19 mouse cellular contexts compared by ENCODE assay signal in the genomic region with DNA sequence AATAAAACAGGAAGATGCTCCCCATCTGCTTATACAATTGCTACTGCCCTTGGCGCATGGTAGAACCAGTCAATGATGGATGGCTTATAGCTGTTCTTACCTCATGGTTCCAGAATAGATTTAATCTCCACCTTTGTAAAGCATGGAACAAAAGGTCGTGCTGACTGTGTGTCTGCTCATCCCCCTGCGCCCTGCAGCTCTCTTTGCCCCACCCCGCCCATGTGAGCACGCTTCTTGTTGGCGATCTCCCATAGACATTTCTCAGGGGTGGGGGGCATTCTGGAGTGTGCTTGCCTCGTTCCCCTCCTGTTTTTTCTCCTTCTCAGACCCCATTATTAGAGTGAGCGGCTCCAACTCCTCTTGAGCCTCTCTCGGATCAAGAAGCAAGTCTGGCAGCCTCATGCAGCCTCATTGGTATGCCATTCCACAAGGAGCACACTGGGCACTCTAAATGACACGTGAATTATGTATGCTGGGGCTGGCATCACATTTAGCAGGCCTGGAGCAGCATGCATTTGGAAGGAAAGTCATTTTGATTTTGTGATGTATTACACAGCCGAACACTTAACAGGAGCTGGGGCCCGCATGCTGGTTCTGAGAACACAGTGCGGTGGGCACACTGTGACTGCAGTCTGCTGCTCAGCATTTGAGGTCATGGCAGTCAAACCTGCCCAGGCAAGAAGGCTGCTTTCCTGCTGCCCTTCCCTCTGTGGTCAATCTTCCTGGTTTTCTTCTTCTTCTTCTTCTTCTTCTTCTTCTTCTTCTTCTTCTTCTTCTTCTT.
DNase-seq lines count a peak whose midpoint lies in the region; ATAC-seq and TF ChIP-seq lines count a peak whose summit lies in the region.
"Had no signal": no experiment of that assay in that cellular context is flagged by ENCODE, and none has a peak within 500 bp of the region (broad histone marks: within the 10 kb centered on the region; RNA-seq: fewer than 3 reads in every experiment).

No protein-coding gene starts in this region.

- H3K4me1 ChIP-seq in forebrain, embryonic 14.5 days (ENCODE audit: control insufficient read depth, insufficient read depth, low read length), result no peaks in the 10 kb centered on the region
- H3K4me1 ChIP-seq in forebrain, embryonic 11.5 days (replicated peaks; ENCODE audit: control insufficient read depth, insufficient read depth, low read length), result no peaks in the 10 kb centered on the region
- H3K4me1 ChIP-seq in midbrain, postnatal 0 days (ENCODE audit: insufficient read depth, low read length), result no peaks in the 10 kb centered on the region
- no peaks in the 10 kb centered on the region for H3K4me1 ChIP-seq in liver, embryonic 11.5 days (replicated peaks; ENCODE audit: control insufficient read depth, insufficient read depth, low read length)
- H3K4me1 ChIP-seq: heart, embryonic 13.5 days; liver, embryonic 13.5 days; lung, embryonic 15.5 days had no signal

- H3K9me3 ChIP-seq in forebrain, embryonic 14.5 days (replicated peaks; ENCODE audit: control insufficient read depth, low read length), result no peaks in the 10 kb centered on the region
- H3K9me3 ChIP-seq in forebrain, embryonic 11.5 days (ENCODE audit: control insufficient read depth, low read length), result no peaks in the 10 kb centered on the region
- H3K9me3 ChIP-seq in midbrain, postnatal 0 days (ENCODE audit: low read length), result no peaks in the 10 kb centered on the region
- H3K9me3 ChIP-seq in liver, embryonic 11.5 days (ENCODE audit: control insufficient read depth, low read length), result no peaks in the 10 kb centered on the region
- H3K9me3 ChIP-seq: heart, embryonic 13.5 days; lung, embryonic 15.5 days had no signal

- TF ChIP-seq CTCF in brain, embryonic 14.5 days (IDR thresholded peaks at IDR 0.05; ENCODE audit: borderline replicate concordance, extremely low read depth, insufficient read depth, insufficient read length), result no peak
- no peak for TF ChIP-seq CTCF in midbrain, postnatal 0 days (IDR thresholded peaks at IDR 0.05)

- no peak overlapping the region for H3K27ac ChIP-seq in forebrain, embryonic 14.5 days (ENCODE audit: low read depth, low read length)
- H3K27ac ChIP-seq in forebrain, embryonic 11.5 days (ENCODE audit: low read depth, low read length), result no peak overlapping the region
- H3K27ac ChIP-seq in midbrain, postnatal 0 days (ENCODE audit: low read depth, low read length), result no peak overlapping the region
- H3K27ac ChIP-seq in liver, embryonic 11.5 days (ENCODE audit: low read depth, low read length), result no peak overlapping the region
- H3K27ac ChIP-seq: heart, embryonic 13.5 days; kidney, postnatal 0 days; layer of hippocampus, adult 2 months; left cerebral cortex, adult 2 months; liver, embryonic 13.5 days; lung, embryonic 15.5 days had no signal

- peak; percentile 28 for DNase-seq in forebrain, embryonic 14.5 days (ENCODE audit: low spot score)
- DNase-seq in forebrain, embryonic 11.5 days (ENCODE audit: low spot score), result no peak
- DNase-seq in left cerebral cortex, postnatal 4 days, result peak; percentile 36
- no peak for DNase-seq in left cerebral cortex, adult 18-20 months (ENCODE audit: low spot score in 2 of 2)
- peak; percentile 68 for DNase-seq in brain, embryonic 14.5 days (ENCODE audit: low read depth)
- DNase-seq in midbrain, postnatal 0 days (ENCODE audit: low spot score), result peak; percentile 73
- DNase-seq in liver, embryonic 11.5 days (ENCODE audit: low spot score), result no peak
- DNase-seq: adrenal gland, postnatal 10 days; cerebellum, adult 9-10 months; gastrocnemius, postnatal 14 days; heart, postnatal 36 days; kidney, adult 11 months; liver, embryonic 13.5 days; thymus, postnatal 4 days had no signal

- H3K4me3 ChIP-seq in forebrain, embryonic 14.5 days (ENCODE audit: low read depth, low read length), result no peak overlapping the region
- H3K4me3 ChIP-seq in forebrain, embryonic 11.5 days (ENCODE audit: low read depth, low read length), result no peak overlapping the region
- no peak overlapping the region for H3K4me3 ChIP-seq in midbrain, postnatal 0 days (ENCODE audit: low read depth, low read length)
- no peak overlapping the region for H3K4me3 ChIP-seq in liver, embryonic 11.5 days (ENCODE audit: low read depth, low read length)
- H3K4me3 ChIP-seq: heart, embryonic 13.5 days; layer of hippocampus, adult 2 months; left cerebral cortex, adult 2 months; liver, embryonic 13.5 days; lung, embryonic 15.5 days had no signal

- H3K27me3 ChIP-seq in forebrain, embryonic 14.5 days (replicated peaks; ENCODE audit: control insufficient read depth, insufficient read depth, low read length), result no peaks in the 10 kb centered on the region
- H3K27me3 ChIP-seq in forebrain, embryonic 11.5 days (ENCODE audit: control insufficient read depth, insufficient read depth, low read length), result no peaks in the 10 kb centered on the region
- H3K27me3 ChIP-seq in midbrain, postnatal 0 days (ENCODE audit: insufficient read depth, low read length), result no peaks in the 10 kb centered on the region
- H3K27me3 ChIP-seq in liver, embryonic 11.5 days (replicated peaks; ENCODE audit: control insufficient read depth, insufficient read depth, low read length), result no peaks in the 10 kb centered on the region
- H3K27me3 ChIP-seq: heart, embryonic 13.5 days; liver, embryonic 13.5 days; lung, embryonic 15.5 days had no signal

- H3K9ac ChIP-seq in forebrain, embryonic 14.5 days (ENCODE audit: low read length), result no peak overlapping the region
- no peak overlapping the region for H3K9ac ChIP-seq in forebrain, embryonic 11.5 days (ENCODE audit: low read length)
- H3K9ac ChIP-seq in midbrain, postnatal 0 days (replicated peaks; ENCODE audit: low read length, poor library complexity, severe bottlenecking), result no peak overlapping the region
- H3K9ac ChIP-seq in liver, embryonic 11.5 days (ENCODE audit: low read depth, low read length), result no peak overlapping the region
- H3K9ac ChIP-seq: heart, embryonic 13.5 days; liver, embryonic 13.5 days; lung, embryonic 15.5 days had no signal

- H3K4me2 ChIP-seq in forebrain, embryonic 14.5 days (ENCODE audit: low read length), result no peak overlapping the region
- H3K4me2 ChIP-seq in forebrain, embryonic 11.5 days (ENCODE audit: low read depth, low read length, severe bottlenecking), result no peak overlapping the region
- no peak overlapping the region for H3K4me2 ChIP-seq in midbrain, postnatal 0 days (ENCODE audit: low read depth, low read length, poor library complexity, severe bottlenecking)
- no peak overlapping the region for H3K4me2 ChIP-seq in liver, embryonic 11.5 days
- H3K4me2 ChIP-seq: heart, embryonic 13.5 days; liver, embryonic 13.5 days; lung, embryonic 15.5 days had no signal

- TF ChIP-seq POLR2A in brain, embryonic 14.5 days (IDR thresholded peaks at IDR 0.05; ENCODE audit: borderline replicate concordance, extremely low read depth, insufficient read depth, insufficient read length, poor library complexity, severe bottlenecking), result no peak

- ATAC-seq in forebrain, embryonic 14.5 days, result no peak
- no peak for ATAC-seq in forebrain, embryonic 11.5 days (replicated peaks; ENCODE audit: low FRiP score)
- ATAC-seq in midbrain, postnatal 0 days (ENCODE audit: low FRiP score), result peak; percentile 80
- ATAC-seq in liver, embryonic 11.5 days (replicated peaks; ENCODE audit: low FRiP score), result no peak

- intact Hi-C loops in left cerebral cortex, postnatal 4 days (cut with DNase I), result no loop called here

- H3K36me3 ChIP-seq in forebrain, embryonic 14.5 days (ENCODE audit: control insufficient read depth, insufficient read depth, low read length), result no peaks in the 10 kb centered on the region
- no peaks in the 10 kb centered on the region for H3K36me3 ChIP-seq in forebrain, embryonic 11.5 days (ENCODE audit: control insufficient read depth, insufficient read depth, low read length)
- H3K36me3 ChIP-seq in midbrain, postnatal 0 days (ENCODE audit: insufficient read depth, low read length), result no peaks in the 10 kb centered on the region
- no peaks in the 10 kb centered on the region for H3K36me3 ChIP-seq in liver, embryonic 11.5 days (ENCODE audit: control insufficient read depth, insufficient read depth, low read length)
- H3K36me3 ChIP-seq: heart, embryonic 13.5 days; liver, embryonic 13.5 days; lung, embryonic 15.5 days had no signal

- WGBS in forebrain, embryonic 14.5 days, result 72% methylated on average over 13 of the region's 13 CpGs
- WGBS in forebrain, embryonic 11.5 days, result 85% methylated on average over 13 of the region's 13 CpGs
- 63% methylated on average over 13 of the region's 13 CpGs for WGBS in midbrain, postnatal 0 days
- 78% methylated on average over 13 of the region's 13 CpGs for WGBS in liver, embryonic 11.5 days

Comparison
In these comparisons a context has a peak if more than half of its experiments do, and no peak if none do; other contexts are left out.
1. DNase-seq: peak in forebrain, embryonic 14.5 days (single experiment), left cerebral cortex, postnatal 4 days (single experiment), brain, embryonic 14.5 days (single experiment) and midbrain, postnatal 0 days (single experiment); none in forebrain, embryonic 11.5 days (single experiment), left cerebral cortex, adult 18-20 months (0 of 2) and liver, embryonic 11.5 days (single experiment).